Mouse (Mus musculus) lung, postnatal 0 days (tissue): ENCODE measurements around the gene Blvrb. TPM values are rescaled to one million over a fixed set of nuclear protein-coding genes. Genes with fewer than 3 reads are reported as not detected.

Experiments used
- ATAC-seq: fragments of 200-750 bp; cut with Nextera tagmentation; 2 replicates; pipeline ENCODE4 v1.8.0; 2017; ENCODE audit warnings: moderate library complexity
- DNase-seq: peaks from one replicate; pipeline ENCODE4 v3.0.0-alpha.2; 2016; ENCODE audit warnings: low spot score
- H3K27ac ChIP-seq: fragments of 300-500 bp; sonication (generic); 2 replicates; pipeline ENCODE4 v1.5.1; 2014; ENCODE audit warnings: antibody characterized with exemption, mild to moderate bottlenecking, low read length, mixed read lengths
- H3K27me3 ChIP-seq: fragments of 300-500 bp; sonication (generic); replicated peaks from 2 replicates; pipeline ENCODE4 v1.6.1; 2014; ENCODE audit warnings: low read length, mixed read lengths; ENCODE audit not compliant: insufficient read depth
- H3K36me3 ChIP-seq: fragments of 300-500 bp; sonication (generic); 2 replicates; pipeline ENCODE4 v1.6.1; 2014; ENCODE audit warnings: low read length, mixed read lengths; ENCODE audit not compliant: insufficient read depth
- H3K4me1 ChIP-seq: fragments of 300-500 bp; sonication (generic); 2 replicates; pipeline ENCODE4 v1.6.1; 2014; ENCODE audit warnings: antibody characterized with exemption, low read depth, low read length, mixed read lengths; ENCODE audit not compliant: insufficient read depth
- H3K4me2 ChIP-seq: fragments of 300-500 bp; sonication (generic); replicated peaks from 2 replicates; pipeline ENCODE4 v1.6.1; 2014; ENCODE audit warnings: low read depth, mild to moderate bottlenecking, low read length, moderate library complexity, mixed read lengths
- H3K4me3 ChIP-seq: fragments of 300-500 bp; sonication (generic); 2 replicates; pipeline ENCODE4 v1.5.1; 2014; ENCODE audit warnings: low read depth, low read length
- H3K9ac ChIP-seq: fragments of 300-500 bp; sonication (generic); replicated peaks from 2 replicates; pipeline ENCODE4 v1.6.1; 2014; ENCODE audit warnings: low read depth, mild to moderate bottlenecking
- H3K9me3 ChIP-seq: fragments of 300-500 bp; sonication (generic); 2 replicates; pipeline ENCODE4 v1.6.1; 2016; ENCODE audit warnings: low read length, mixed read lengths
- CTCF ChIP-seq: IDR thresholded peaks from 2 replicates; pipeline ENCODE4 v1.5.1; 2016; ENCODE audit warnings: antibody characterized with exemption, mild to moderate bottlenecking
- EP300 ChIP-seq: IDR thresholded peaks from 2 replicates; pipeline ENCODE4 v1.6.1; 2016; ENCODE audit warnings: antibody characterized with exemption, mild to moderate bottlenecking, control low read depth
- WGBS: fragments of 180-500 bp; shearing (Covaris S2); extraction: QIAGEN DNeasy Blood & Tissue Kit; methylation state at CpG from one replicate; pipeline ENCODE4 v1.1.7; 2014; 5-methylcytosine and 5-hydroxymethylcytosine counted together
- polyA plus RNA-seq: library from polyadenylated mRNA; unstranded; fragments of >200 nt; fragmentation: Nextera tagmentation; extraction: Ambion mirVana; gene quantifications from 2 replicates; pipeline ENCODE4 v1.2.1, GENCODE M21; 2015

Blvrb gene
- polyA plus RNA-seq, 1 experiment from 2014 or later: 63.4 TPM

GRCm38 (mm10) chr7:27446521-27447418, 1.0 kb upstream of the Blvrb start:
- Histone ChIP-seq H3K4me3 (peak overlapping the region; percentile 60), H3K4me1 (peaks cover 2% of the 10 kb centered on the region; the same call in 1 of the 2 replicates), H3K27ac (no peak overlapping the region), H3K4me2 (peak overlapping the region; percentile 95), H3K36me3 (no peaks in the 10 kb centered on the region), H3K9ac (no peak overlapping the region), H3K27me3 (0 out of 2 replicates have a peak, but pooled peaks cover 7% of the 10 kb centered on the region), H3K9me3 (no peaks in the 10 kb centered on the region)
- WGBS: 8% methylated on average over 36 of the region's 53 CpGs
- peak; percentile 38 for DNase-seq
- TF ChIP-seq EP300: no peak
- TF ChIP-seq CTCF: no peak
- no peak; the same call in 1 of the 2 replicates for ATAC-seq

GRCm38 (mm10) chr7:27448421-27449206, 836 bp downstream of the Blvrb start:
- Histone ChIP-seq H3K4me3 (peak overlapping the region; percentile 60), H3K4me1 (peaks cover 2% of the 10 kb centered on the region; the same call in 1 of the 2 replicates), H3K9ac (peak overlapping the region; percentile 54), H3K9me3 (no peaks in the 10 kb centered on the region), H3K27me3 (0 out of 2 replicates have a peak, but pooled peaks cover 7% of the 10 kb centered on the region), H3K27ac (peak overlapping the region; percentile 34; the same call in 1 of the 2 replicates), H3K4me2 (peak overlapping the region; percentile 95), H3K36me3 (no peaks in the 10 kb centered on the region)
- ATAC-seq (no peak), DNase-seq (peak; percentile 11)
- TF ChIP-seq EP300: no peak
- TF ChIP-seq CTCF: no peak
- 56% methylated on average over 15 of the region's 15 CpGs for WGBS

GRCm38 (mm10) chr7:27449256-27449862, 1.6 kb downstream of the Blvrb start:
- 64% methylated on average over 10 of the region's 10 CpGs for WGBS
- H3K27ac ChIP-seq: no peak overlapping the region
- peak; percentile 68 for DNase-seq

GRCm38 (mm10) chr7:27451359-27451758, 3.6 kb downstream of the Blvrb start:
- Histone ChIP-seq H3K4me1 (peaks cover 1% of the 10 kb centered on the region; the same call in 1 of the 2 replicates), H3K9ac (no peak overlapping the region), H3K4me2 (no peak overlapping the region), H3K27me3 (0 out of 2 replicates have a peak, but pooled peaks cover 2% of the 10 kb centered on the region), H3K4me3 (no peak overlapping the region), H3K9me3 (no peaks in the 10 kb centered on the region), H3K27ac (no peak overlapping the region), H3K36me3 (no peaks in the 10 kb centered on the region)
- WGBS: 88% methylated on average over 2 of the region's 2 CpGs
- no peak for TF ChIP-seq EP300
- TF ChIP-seq CTCF: no peak
- DNase-seq: peak; percentile 25
- ATAC-seq: no peak

More at GRCm38 (mm10) chr7:27449256-27449862, 1.6 kb downstream of the Blvrb start:
- H3K9ac ChIP-seq: no peak overlapping the region
- peaks cover 2% of the 10 kb centered on the region; the same call in 1 of the 2 replicates for H3K4me1 ChIP-seq
- peak; percentile 77 for TF ChIP-seq CTCF
- TF ChIP-seq EP300: no peak
- H3K9me3 ChIP-seq: no peaks in the 10 kb centered on the region
- no peak overlapping the region for H3K4me3 ChIP-seq
- H3K27me3 ChIP-seq: 0 out of 2 replicates have a peak, but pooled peaks cover 7% of the 10 kb centered on the region
- peak overlapping the region; percentile 95; the same call in 1 of the 2 replicates for H3K4me2 ChIP-seq
- ATAC-seq: no peak
- H3K36me3 ChIP-seq: no peaks in the 10 kb centered on the region

- H3K9me3 ChIP-seq: no peaks in the 10 kb centered on the region
- 47% methylated on average over 13 of the region's 13 CpGs for WGBS
- DNase-seq: no peak
- no peak for ATAC-seq
- H3K4me2 ChIP-seq: no peak overlapping the region
- H3K4me3 ChIP-seq: no peak overlapping the region
- TF ChIP-seq EP300 (no peak), CTCF (no peak)
- no peaks in the 10 kb centered on the region for H3K36me3 ChIP-seq
- H3K9ac ChIP-seq: no peak overlapping the region
- H3K27me3 ChIP-seq: no peaks in the 10 kb centered on the region
- H3K27ac ChIP-seq: no peak overlapping the region
- no peaks in the 10 kb centered on the region for H3K4me1 ChIP-seq
Measured at GRCm38 (mm10) chr7:27452206-27452770, 4.5 kb downstream of the Blvrb start.
